Mouse (Mus musculus) cortical plate, adult 2 months (tissue): ENCODE data around the gene Spock1.

Experiments used
- CTCF ChIP-seq: fragments of 200-500 bp; IDR thresholded peaks from 2 replicates; pipeline ENCODE4 v1.5.1; 2011; ENCODE audit warnings: mild to moderate bottlenecking, control low read depth, low read length; ENCODE audit not compliant: insufficient read depth; ENCODE audit errors: extremely low read depth
- POLR2A ChIP-seq: fragments of 200-500 bp; IDR thresholded peaks from 2 replicates; pipeline ENCODE4 v1.6.1; 2011; ENCODE audit warnings: mild to moderate bottlenecking, low read length, control low read depth; ENCODE audit not compliant: insufficient read depth; ENCODE audit errors: extremely low read depth

DNA sequence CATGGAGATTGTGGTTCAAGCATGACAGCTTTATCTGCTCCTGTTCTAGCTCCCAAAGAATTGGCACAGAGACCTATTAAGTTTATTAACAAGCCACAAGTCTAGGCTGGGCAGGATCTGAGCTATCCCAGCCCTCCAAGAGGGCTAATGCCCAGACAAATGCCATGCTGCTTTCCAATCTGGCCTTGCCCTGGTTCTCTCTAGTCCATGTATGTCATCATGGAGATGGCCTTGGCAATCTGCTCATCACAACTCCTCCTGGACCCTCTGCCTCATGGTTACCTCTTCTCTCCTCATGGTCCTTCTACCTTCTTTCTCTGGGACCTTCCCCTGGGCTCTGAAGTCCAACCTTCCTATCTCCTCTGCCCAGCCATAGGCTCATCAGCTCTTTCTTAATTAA lies 35.8 kb upstream of the Spock1 start:
- TF ChIP-seq CTCF = no peak
- TF ChIP-seq POLR2A = no peak
